Mouse (Mus musculus) forebrain, embryonic 14.5 days (tissue): ENCODE measurements at regions not wholly inside any gene's neighbourhood (a gene's known extent, or its start where the extent isn't known, plus 50 kb on each side); places are given as distances from the start of the nearest gene placed in this dataset.

Experiments used
- ATAC-seq: fragments of 200-750 bp; cut with Nextera tagmentation; 2 replicates; pipeline ENCODE4 v1.8.0; 2017; ENCODE audit warnings: mild to moderate bottlenecking, moderate library complexity
- DNase-seq: peaks from one replicate; pipeline ENCODE4 v3.0.0-alpha.2; 2015; ENCODE audit warnings: low spot score
- H3K27ac ChIP-seq: fragments of 300-500 bp; sonication (generic); 2 replicates; pipeline ENCODE4 v1.5.1; 2014; ENCODE audit warnings: low read depth, mild to moderate bottlenecking, control low read depth, low read length, moderate library complexity
- H3K27me3 ChIP-seq: fragments of 300-500 bp; sonication (generic); replicated peaks from 2 replicates; pipeline ENCODE4 v1.6.1; 2014; ENCODE audit warnings: low read length, control low read depth, mixed read lengths; ENCODE audit not compliant: control insufficient read depth, insufficient read depth
- H3K36me3 ChIP-seq: fragments of 300-500 bp; sonication (generic); 2 replicates; pipeline ENCODE4 v1.6.1; 2014; ENCODE audit warnings: low read length, control low read depth; ENCODE audit not compliant: control insufficient read depth, insufficient read depth
- H3K4me1 ChIP-seq: fragments of 300-500 bp; sonication (generic); 2 replicates; pipeline ENCODE4 v1.6.1; 2014; ENCODE audit warnings: antibody characterized with exemption, low read length, control low read depth; ENCODE audit not compliant: control insufficient read depth, insufficient read depth
- H3K4me2 ChIP-seq: fragments of 300-500 bp; sonication (generic); 2 replicates; pipeline ENCODE4 v1.6.1; 2014; ENCODE audit warnings: mild to moderate bottlenecking, control low read depth, low read length
- H3K4me3 ChIP-seq: fragments of 300-500 bp; sonication (generic); 2 replicates; pipeline ENCODE4 v1.5.1; 2014; ENCODE audit warnings: low read depth, low read length, control low read depth
- H3K9ac ChIP-seq: fragments of 300-500 bp; sonication (generic); 2 replicates; pipeline ENCODE4 v1.6.1; 2014; ENCODE audit warnings: mild to moderate bottlenecking, low read length, control low read depth, moderate library complexity
- H3K9me3 ChIP-seq: fragments of 300-500 bp; sonication (generic); replicated peaks from 2 replicates; pipeline ENCODE4 v1.6.1; 2016; ENCODE audit warnings: low read length, control low read depth, mixed read lengths; ENCODE audit not compliant: control insufficient read depth
- WGBS: fragments of 180-500 bp; shearing (Covaris S2); extraction: QIAGEN DNeasy Blood & Tissue Kit; methylation state at CpG from one replicate; pipeline ENCODE4 v1.1.7; 2014; 5-methylcytosine and 5-hydroxymethylcytosine counted together

DNA sequence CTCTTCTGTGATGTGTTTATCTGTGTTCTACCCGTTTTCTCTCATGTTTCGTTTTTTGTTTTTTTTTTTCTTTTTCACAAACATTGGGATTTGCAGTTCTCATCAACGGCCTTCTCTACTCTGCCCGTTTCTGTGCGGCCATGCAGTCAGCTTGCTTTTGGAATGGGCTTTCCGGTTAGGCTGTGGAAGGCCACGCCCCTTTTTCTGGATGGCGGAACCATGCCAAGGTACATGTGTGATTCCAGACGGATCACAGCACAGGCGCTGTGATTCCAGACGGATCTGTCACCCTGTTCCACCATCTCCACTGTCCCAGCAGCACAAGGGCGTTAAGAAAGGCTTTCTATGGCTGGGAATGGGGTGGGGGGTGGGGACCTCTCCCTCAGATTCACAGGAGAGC, 201.6 kb upstream of the Hs6st1 start:
- no peak overlapping the region for H3K4me3 ChIP-seq
- DNase-seq (no peak), ATAC-seq (no peak)
- no peaks in the 10 kb centered on the region for H3K27me3 ChIP-seq
- no peak overlapping the region for H3K4me2 ChIP-seq
- 88% methylated on average over 12 of the region's 12 CpGs for WGBS
- H3K9me3 ChIP-seq: no peaks in the 10 kb centered on the region
- no peak overlapping the region for H3K9ac ChIP-seq
- H3K27ac ChIP-seq: no peak overlapping the region
- H3K36me3 ChIP-seq: no peaks in the 10 kb centered on the region
- H3K4me1 ChIP-seq: peaks cover 8% of the 10 kb centered on the region; the same call in 1 of the 2 replicates

DNA sequence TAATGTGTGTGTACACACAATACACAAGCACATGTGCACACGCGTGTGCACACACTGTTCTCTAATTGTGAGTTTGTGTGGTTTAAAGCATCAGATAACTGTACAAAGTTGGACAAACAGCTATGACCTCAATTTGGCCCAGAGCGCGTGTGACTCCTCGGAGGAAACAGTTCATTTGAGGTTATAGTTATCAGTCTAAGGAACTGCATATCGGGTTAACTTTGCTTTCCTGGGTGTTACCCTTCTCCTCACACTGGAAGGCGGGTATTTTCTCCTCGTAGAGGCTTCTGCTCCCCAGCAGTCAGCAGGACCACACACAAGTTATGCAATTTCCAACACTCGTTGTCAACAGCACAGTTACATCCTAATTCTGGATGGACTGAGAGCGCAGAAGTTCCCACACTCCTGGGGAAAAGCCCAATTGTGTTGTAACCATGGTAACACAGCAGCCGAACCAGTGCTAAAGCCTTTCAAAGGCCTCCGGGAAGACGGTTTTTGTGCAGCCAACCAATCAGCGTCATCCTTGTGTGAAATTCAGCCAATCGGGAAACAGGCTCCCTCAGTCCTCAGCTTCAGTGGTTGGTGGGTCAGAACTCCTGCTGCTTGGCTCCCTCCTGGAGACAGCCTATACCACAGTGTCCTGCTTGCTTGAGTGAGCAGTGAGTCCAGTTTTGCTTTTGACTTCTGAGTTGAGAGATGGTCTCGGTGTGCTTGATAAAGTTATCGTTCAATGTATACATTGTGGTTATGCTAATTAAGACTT, 198.6 kb upstream of the Hs6st1 start:
- Histone ChIP-seq H3K27ac (peak overlapping the region; percentile 30; the same call in 1 of the 2 replicates), H3K9ac (no peak overlapping the region)

DNA sequence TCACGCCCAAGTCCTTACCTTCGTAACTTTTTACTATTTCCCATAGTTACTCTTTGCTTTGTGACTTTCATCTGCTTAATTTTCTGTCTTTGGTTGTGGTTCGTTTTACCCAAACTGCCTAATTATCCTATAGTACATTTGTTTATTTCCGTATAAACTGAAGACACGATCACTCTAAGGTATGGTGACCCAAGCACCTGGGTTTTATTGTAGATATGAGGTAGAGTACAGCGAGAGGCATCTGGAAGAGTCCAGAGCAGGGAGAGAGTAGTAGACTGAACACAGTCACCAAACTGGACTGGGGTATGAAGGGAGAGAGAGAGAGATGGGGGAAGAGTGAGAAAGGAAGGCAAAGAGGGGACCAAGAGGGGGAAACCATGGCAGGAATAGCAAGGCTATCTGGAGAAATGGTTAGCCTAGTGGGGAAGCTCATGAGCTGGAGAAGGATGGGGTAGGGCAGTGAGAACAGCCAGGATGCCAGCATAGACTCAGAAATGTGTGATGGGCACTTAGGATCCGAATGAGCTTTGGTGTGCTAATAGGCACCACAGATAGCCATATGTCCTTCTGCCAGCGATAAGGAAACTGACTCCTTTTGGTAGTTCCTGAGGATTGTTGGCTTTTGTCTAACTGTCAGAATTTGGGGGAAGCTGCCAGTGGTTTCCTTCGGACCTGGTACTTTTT, 197.9 kb upstream of the Hs6st1 start:
- Histone ChIP-seq H3K36me3 (no peaks in the 10 kb centered on the region), H3K9ac (no peak overlapping the region), H3K27ac (no peak overlapping the region), H3K4me1 (peaks cover 12% of the 10 kb centered on the region; the same call in 1 of the 2 replicates), H3K9me3 (no peaks in the 10 kb centered on the region), H3K27me3 (no peaks in the 10 kb centered on the region), H3K4me3 (no peak overlapping the region), H3K4me2 (peak overlapping the region; percentile 42)
- ATAC-seq (no peak), DNase-seq (no peak)
- 57% methylated on average over 9 of the region's 9 CpGs for WGBS

More for the DNA sequence above, 198.6 kb upstream of the Hs6st1 start:
- Histone ChIP-seq H3K4me1 (peaks cover 8% of the 10 kb centered on the region; the same call in 1 of the 2 replicates), H3K4me2 (peak overlapping the region; percentile 42), H3K4me3 (no peak overlapping the region), H3K9me3 (no peaks in the 10 kb centered on the region), H3K27me3 (no peaks in the 10 kb centered on the region), H3K36me3 (no peaks in the 10 kb centered on the region)
- 15% methylated on average over 17 of the region's 17 CpGs for WGBS
- DNase-seq (peak; percentile 96), ATAC-seq (peak; percentile 96)

DNA sequence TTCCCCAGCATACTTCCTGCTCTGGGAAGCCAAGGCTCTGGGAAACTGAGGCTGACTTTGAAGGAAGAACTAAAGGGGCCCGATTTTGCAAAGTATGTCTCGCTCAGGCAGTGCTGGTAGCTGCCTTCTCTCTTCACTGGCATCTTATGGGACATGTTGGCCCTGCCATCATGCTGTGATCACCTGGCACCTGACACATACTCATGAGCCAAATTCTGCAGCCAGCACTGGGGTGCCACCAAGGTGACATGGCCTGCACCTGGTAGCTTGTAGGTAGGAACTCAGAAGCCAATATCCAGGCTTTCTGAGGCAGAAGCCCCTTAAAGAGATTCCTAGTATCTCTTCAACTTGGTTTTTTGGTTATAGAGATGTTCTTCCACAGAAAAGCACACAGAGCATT, 195.2 kb upstream of the Hs6st1 start:
- no peak overlapping the region for H3K27ac ChIP-seq
- H3K36me3 ChIP-seq: no peaks in the 10 kb centered on the region
- H3K27me3 ChIP-seq: no peaks in the 10 kb centered on the region
- DNase-seq (no peak), ATAC-seq (no peak)
- peaks cover 18% of the 10 kb centered on the region; the same call in 1 of the 2 replicates for H3K4me1 ChIP-seq
- H3K4me2 ChIP-seq: no peak overlapping the region
- no peak overlapping the region for H3K4me3 ChIP-seq
- WGBS: 85% methylated on average over 2 of the region's 2 CpGs
- H3K9ac ChIP-seq: no peak overlapping the region
- H3K9me3 ChIP-seq: no peaks in the 10 kb centered on the region

DNA sequence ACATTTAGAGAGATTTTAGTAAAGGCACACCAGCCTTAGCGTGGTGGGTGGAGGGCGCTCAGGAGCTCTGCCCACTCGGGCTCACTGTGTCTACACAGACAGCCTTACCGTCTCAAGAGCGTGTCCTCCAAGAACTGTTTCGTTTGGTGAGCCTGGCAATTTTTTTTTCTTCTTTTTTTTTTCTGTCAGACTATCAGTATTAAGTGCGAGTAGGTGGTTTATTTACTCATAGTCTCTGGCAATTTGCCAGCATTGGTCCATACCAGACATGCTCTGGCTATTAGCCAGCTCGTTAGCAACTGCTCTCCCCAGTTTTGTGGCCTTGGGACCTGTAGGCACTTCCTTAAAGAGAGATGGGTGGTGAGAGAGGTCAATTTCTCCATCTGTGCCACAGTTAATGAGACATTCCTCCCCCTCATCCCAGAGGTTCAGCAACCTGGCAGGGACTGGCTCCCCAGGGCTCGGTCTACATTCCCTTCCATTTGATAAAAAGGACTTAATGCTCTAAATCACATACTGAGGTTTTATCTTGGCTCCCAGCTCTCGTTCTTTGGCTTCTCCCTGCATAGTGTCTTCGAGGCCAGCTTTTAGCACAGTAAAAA, 192.9 kb upstream of the Hs6st1 start:
- ATAC-seq: peak; percentile 54
- H3K4me2 ChIP-seq: no peak overlapping the region
- H3K9me3 ChIP-seq: no peaks in the 10 kb centered on the region
- DNase-seq: peak; percentile 84
- 0 out of 2 replicates have a peak overlapping the region, but pooled peaks have one; percentile 46 for H3K27ac ChIP-seq
- no peaks in the 10 kb centered on the region for H3K27me3 ChIP-seq
- WGBS: 22% methylated on average over 11 of the region's 11 CpGs
- H3K9ac ChIP-seq: no peak overlapping the region
- H3K36me3 ChIP-seq: no peaks in the 10 kb centered on the region
- H3K4me1 ChIP-seq: 0 out of 2 replicates have a peak, but pooled peaks cover 10% of the 10 kb centered on the region
- H3K4me3 ChIP-seq: no peak overlapping the region

DNA sequence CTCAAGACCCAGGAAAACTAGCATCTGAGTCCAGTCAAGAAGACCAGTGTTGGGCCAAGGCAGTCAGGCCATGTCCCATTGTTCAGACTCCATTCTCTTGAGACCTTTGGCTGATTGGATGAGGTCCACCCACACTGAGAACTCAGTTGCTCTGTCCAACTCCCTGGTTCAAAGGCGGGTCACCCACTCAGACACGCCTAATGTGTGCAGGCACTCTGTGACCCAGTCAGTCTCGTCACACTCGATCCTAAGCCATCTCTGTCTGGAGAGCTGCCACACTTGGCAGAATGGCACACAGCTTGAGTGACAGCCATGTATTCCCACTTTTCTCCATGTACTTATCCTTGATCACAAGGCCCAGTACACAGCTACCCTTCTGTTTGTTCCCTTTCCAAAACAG, 189.8 kb upstream of the Hs6st1 start:
- Histone ChIP-seq H3K27me3 (no peaks in the 10 kb centered on the region), H3K4me3 (no peak overlapping the region), H3K36me3 (no peaks in the 10 kb centered on the region), H3K4me2 (no peak overlapping the region), H3K9me3 (no peaks in the 10 kb centered on the region), H3K9ac (no peak overlapping the region), H3K27ac (no peak overlapping the region), H3K4me1 (0 out of 2 replicates have a peak, but pooled peaks cover 10% of the 10 kb centered on the region)
- 74% methylated on average over 4 of the region's 4 CpGs for WGBS
- ATAC-seq: no peak
- DNase-seq: no peak

DNA sequence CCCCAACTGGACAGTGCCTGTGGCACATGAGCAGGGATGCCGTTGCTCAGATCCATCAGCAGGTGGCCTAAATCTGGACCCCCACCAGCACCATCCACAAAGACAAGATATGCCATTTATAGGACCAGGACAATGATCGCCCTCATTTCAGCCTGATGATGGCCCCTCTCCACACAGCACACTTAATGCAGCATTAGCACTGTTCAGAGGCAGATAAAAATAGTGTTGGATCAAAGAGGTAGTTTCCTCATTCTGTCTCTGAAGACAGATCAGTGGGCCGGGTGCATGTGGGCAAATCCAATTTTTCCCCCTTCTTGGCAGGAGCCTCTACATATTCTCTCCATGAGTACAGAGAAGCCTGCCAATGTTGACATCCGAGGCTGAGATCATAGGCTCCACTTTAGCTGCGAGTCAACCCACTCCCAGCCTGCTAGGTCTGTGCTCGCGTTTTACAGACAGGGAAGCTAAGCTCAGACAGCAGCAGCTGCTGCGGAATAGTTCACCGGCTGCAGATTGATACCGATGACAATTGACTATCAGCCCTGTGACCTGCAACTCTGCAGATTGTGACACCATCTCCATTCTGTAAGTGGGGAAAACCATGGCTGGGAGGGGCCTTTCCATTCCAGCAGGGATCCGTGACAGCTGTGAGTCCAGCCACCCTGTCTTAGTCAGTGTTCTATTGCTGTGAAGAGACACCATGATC, 188.7 kb upstream of the Hs6st1 start:
- 63% methylated on average over 11 of the region's 11 CpGs for WGBS
- no peaks in the 10 kb centered on the region for H3K9me3 ChIP-seq
- no peaks in the 10 kb centered on the region for H3K27me3 ChIP-seq
- H3K4me2 ChIP-seq: no peak overlapping the region
- no peak overlapping the region for H3K4me3 ChIP-seq
- ATAC-seq (peak; percentile 72; the same call in 1 of the 2 replicates), DNase-seq (peak; percentile 84)
- peak overlapping the region; percentile 39; the same call in 1 of the 2 replicates for H3K27ac ChIP-seq
- 0 out of 2 replicates have a peak, but pooled peaks cover 10% of the 10 kb centered on the region for H3K4me1 ChIP-seq
- no peaks in the 10 kb centered on the region for H3K36me3 ChIP-seq
- no peak overlapping the region for H3K9ac ChIP-seq

DNA sequence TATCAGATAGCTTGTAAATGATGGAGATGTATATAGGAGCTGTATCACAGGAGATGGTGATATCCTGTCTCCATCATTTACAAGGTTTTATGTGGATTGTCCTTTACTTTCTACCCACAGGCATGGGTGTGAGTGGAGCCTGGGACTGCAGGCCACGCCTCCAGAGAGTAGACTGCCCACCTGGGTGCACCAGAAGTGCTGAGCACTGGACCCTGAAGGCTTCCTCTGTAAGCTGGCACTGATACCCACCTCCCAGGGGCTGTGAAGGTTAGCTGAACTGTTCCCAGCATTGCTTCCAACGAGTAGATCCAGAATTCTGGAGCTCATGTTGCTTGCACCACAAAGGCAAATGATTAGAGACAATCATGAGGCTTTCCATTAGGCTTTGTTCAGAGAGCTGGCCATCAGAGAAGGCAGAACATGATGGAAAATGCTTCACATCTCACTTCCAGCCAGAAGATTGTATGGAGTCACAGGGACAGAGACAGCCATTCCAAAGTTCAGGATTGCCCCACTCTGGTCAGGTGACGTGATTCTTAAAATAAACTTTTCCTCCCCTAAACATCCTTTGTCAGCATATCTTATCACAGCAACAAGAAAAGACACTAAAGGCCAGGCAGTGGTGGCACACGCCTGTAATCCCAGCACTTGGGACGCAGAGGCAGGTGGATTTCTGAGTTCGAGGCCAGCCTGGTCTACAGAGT, 187.5 kb upstream of the Hs6st1 start:
- Histone ChIP-seq H3K4me2 (no peak overlapping the region), H3K27ac (no peak overlapping the region), H3K9ac (no peak overlapping the region), H3K27me3 (no peaks in the 10 kb centered on the region), H3K36me3 (no peaks in the 10 kb centered on the region), H3K4me3 (no peak overlapping the region), H3K9me3 (no peaks in the 10 kb centered on the region), H3K4me1 (0 out of 2 replicates have a peak, but pooled peaks cover 3% of the 10 kb centered on the region)
- WGBS: 81% methylated on average over 6 of the region's 6 CpGs
- DNase-seq (no peak), ATAC-seq (no peak)
